Mouse (Mus musculus) left cerebral cortex, postnatal 36 days (tissue): ENCODE measurements at regions not wholly inside any gene's neighbourhood (a gene's known extent, or its start where the extent isn't known, plus 50 kb on each side); places are given as distances from the start of the nearest gene placed in this dataset.

Experiments
- DNase-seq, 2 experiments: peaks; one replicate each; pipeline ENCODE4 v3.0.0; 2021 to 2022; ENCODE audit warnings: low spot score in 2 of 2, mixed read lengths in 1 of 2
- intact Hi-C: fragments of 180-260 bp; cut with DNase I; formaldehyde crosslinking; loops from one replicate; pipeline ENCODE4 v1.15.1; 2025

- DNase-seq, result no peak
- intact Hi-C loops, result no loop called here
Measured at GRCm38 (mm10) chr17:67569865-67570264, 62.7 kb downstream of the Lrrc30 start.

GRCm38 (mm10) chr17:67566216-67566615 is 66.3 kb downstream of the Lrrc30 start:
- intact Hi-C loops, result no loop called here
- DNase-seq, result no peak

- no peak for DNase-seq
Measured at GRCm38 (mm10) chr17:67565746-67566145, 66.8 kb downstream of the Lrrc30 start.

GRCm38 (mm10) chr17:67564845-67565244 is 67.7 kb downstream of the Lrrc30 start:
- intact Hi-C loops, result no loop called here

More at GRCm38 (mm10) chr17:67565746-67566145, 66.8 kb downstream of the Lrrc30 start:
- intact Hi-C loops, result no loop called here

GRCm38 (mm10) chr17:67563036-67563435 is 69.5 kb downstream of the Lrrc30 start:
- intact Hi-C loops, result no loop called here
- DNase-seq, result no peak

More at GRCm38 (mm10) chr17:67564845-67565244, 67.7 kb downstream of the Lrrc30 start:
- DNase-seq, result no peak

GRCm38 (mm10) chr17:67561802-67562201 is 70.7 kb downstream of the Lrrc30 start:
- DNase-seq, result no peak
- intact Hi-C loops, result no loop called here

GRCm38 (mm10) chr17:67557351-67557870 is 75.1 kb downstream of the Lrrc30 start:
- intact Hi-C loops, result no loop called here
- DNase-seq, result no peak

- DNase-seq, result no peak
- intact Hi-C loops, result no loop called here
Measured at GRCm38 (mm10) chr17:67552581-67553139, 79.9 kb downstream of the Lrrc30 start.

- intact Hi-C loops, result no loop called here
- no peak for DNase-seq
Measured at GRCm38 (mm10) chr17:67548966-67549700, 83.4 kb downstream of the Lrrc30 start.

- no peak for DNase-seq
- intact Hi-C loops, result no loop called here
Measured at GRCm38 (mm10) chr17:67544410-67544809, 88.1 kb downstream of the Lrrc30 start.

GRCm38 (mm10) chr17:67532331-67532730 is 100.2 kb downstream of the Lrrc30 start:
- intact Hi-C loops, result no loop called here
- DNase-seq, result no peak

- intact Hi-C loops, result no loop called here
- no peak for DNase-seq
Measured at GRCm38 (mm10) chr17:67520848-67521411, 111.6 kb downstream of the Lrrc30 start.

- no peak for DNase-seq
- intact Hi-C loops, result no loop called here
Measured at GRCm38 (mm10) chr17:67515601-67516147, 116.8 kb downstream of the Lrrc30 start.

- DNase-seq, result no peak
- intact Hi-C loops, result no loop called here
Measured at GRCm38 (mm10) chr17:67514387-67515241, 117.9 kb downstream of the Lrrc30 start.

- intact Hi-C loops, result no loop called here
- DNase-seq, result no peak
Measured at GRCm38 (mm10) chr17:67512699-67513450, 119.6 kb downstream of the Lrrc30 start.

GRCm38 (mm10) chr17:67512008-67512407 is 120.5 kb downstream of the Lrrc30 start:
- intact Hi-C loops, result no loop called here

GRCm38 (mm10) chr17:67509921-67510320 is 122.6 kb downstream of the Lrrc30 start:
- intact Hi-C loops, result no loop called here
- no peak for DNase-seq

More at GRCm38 (mm10) chr17:67512008-67512407, 120.5 kb downstream of the Lrrc30 start:
- DNase-seq, result no peak

- no peak for DNase-seq
- intact Hi-C loops, result no loop called here
Measured at GRCm38 (mm10) chr17:67509091-67509618, 123.4 kb downstream of the Lrrc30 start.

- intact Hi-C loops, result no loop called here
- no peak for DNase-seq
Measured at GRCm38 (mm10) chr17:67508353-67508752, 124.2 kb downstream of the Lrrc30 start.
